Mouse (Mus musculus): ENCODE measurements around the gene Apol8. TPM values are rescaled to one million over a fixed set of nuclear protein-coding genes. Genes with fewer than 3 reads are reported as not detected.
"Not testable (repeated sequence)": the region's sequence is repeated elsewhere in the genome, so short reads cannot be mapped to it uniquely, and the experiment has no call there.

The Apol8 gene
- polyA plus RNA-seq, 1 experiment from 2014 or later: 9.8 TPM

GRCm38 (mm10) chr15:77705306-77705705, 51.5 kb downstream of the Apol8 start:
- WGBS (ENCODE audit: insufficient replicate concordance): 85% methylated on average over 3 of the region's 3 CpGs
- H3K9me3 ChIP-seq (ENCODE audit: low read length): not testable (repeated sequence)

GRCm38 (mm10) chr15:77698656-77699055, 58.1 kb downstream of the Apol8 start, which contains the start of gene Apol7e:
Gene Apol7e, plus strand, starts transcription at chr15:77698857.
- not testable (repeated sequence) for H3K4me1 ChIP-seq (ENCODE audit: insufficient read depth); H3K4me2 ChIP-seq (ENCODE audit: low read depth, low read length); H3K9me3 ChIP-seq (ENCODE audit: low read length); H3K9ac ChIP-seq (replicated peaks); H3K36me3 ChIP-seq (replicated peaks; ENCODE audit: insufficient read depth, low read length); ATAC-seq; H3K27ac ChIP-seq (ENCODE audit: low read depth); H3K4me3 ChIP-seq (ENCODE audit: low read depth, low read length); H3K27me3 ChIP-seq (ENCODE audit: insufficient read depth, low read length); DNase-seq
- 48% methylated on average over 4 of the region's 4 CpGs for WGBS (ENCODE audit: insufficient replicate concordance)

More at GRCm38 (mm10) chr15:77705306-77705705, 51.5 kb downstream of the Apol8 start:
- H3K4me2 ChIP-seq (ENCODE audit: low read depth, low read length); H3K9ac ChIP-seq (replicated peaks); DNase-seq; H3K4me1 ChIP-seq (ENCODE audit: insufficient read depth); H3K27ac ChIP-seq (ENCODE audit: low read depth); H3K4me3 ChIP-seq (ENCODE audit: low read depth, low read length); H3K27me3 ChIP-seq (ENCODE audit: insufficient read depth, low read length); ATAC-seq; H3K36me3 ChIP-seq (replicated peaks; ENCODE audit: insufficient read depth, low read length): not testable (repeated sequence)

Other genes with a start within 250 kb of the Apol8 start
- not detected in 2 replicates for gene Apol11a, start 248.7 kb downstream of the Apol8 start, polyA plus RNA-seq (2015; fragmentation: Nextera tagmentation; extraction: Ambion mirVana)
- gene Apol7c, start 223.7 kb downstream of the Apol8 start, polyA plus RNA-seq (2015; fragmentation: Nextera tagmentation; extraction: Ambion mirVana): not detected in 2 replicates
- not detected in 2 replicates for gene 1700025B11Rik, start 195.1 kb downstream of the Apol8 start, polyA plus RNA-seq (2015; fragmentation: Nextera tagmentation; extraction: Ambion mirVana)
- not detected in 2 replicates for gene Apol10b, start 160.9 kb downstream of the Apol8 start, polyA plus RNA-seq (2015; fragmentation: Nextera tagmentation; extraction: Ambion mirVana)
- not detected in 2 replicates for gene Gm36245, start 157.7 kb downstream of the Apol8 start, polyA plus RNA-seq (2015; fragmentation: Nextera tagmentation; extraction: Ambion mirVana)
- gene Apol11b, start 113.7 kb downstream of the Apol8 start, polyA plus RNA-seq (2015; fragmentation: Nextera tagmentation; extraction: Ambion mirVana): 2.3 and 2.7 TPM in 2 replicates
- gene Apol7e, start 58.1 kb downstream of the Apol8 start, polyA plus RNA-seq (2015; fragmentation: Nextera tagmentation; extraction: Ambion mirVana): 0.12 TPM in 2 replicates
- 0.51 and 0.78 TPM in 2 replicates for gene Apol9b, start 28.0 kb downstream of the Apol8 start, polyA plus RNA-seq (2015; fragmentation: Nextera tagmentation; extraction: Ambion mirVana)
- 17.7 and 22.4 TPM in 2 replicates for gene Myh9, start 85.2 kb upstream of the Apol8 start, polyA plus RNA-seq (2015; fragmentation: Nextera tagmentation; extraction: Ambion mirVana)
- 258 and 261 TPM in 2 replicates for gene Txn2, start 172.0 kb upstream of the Apol8 start, polyA plus RNA-seq (2015; fragmentation: Nextera tagmentation; extraction: Ambion mirVana)
- gene Foxred2, start 199.7 kb upstream of the Apol8 start, polyA plus RNA-seq (2015; fragmentation: Nextera tagmentation; extraction: Ambion mirVana): 0.56 and 0.71 TPM in 2 replicates
- gene Eif3d, start 213.8 kb upstream of the Apol8 start, polyA plus RNA-seq (2015; fragmentation: Nextera tagmentation; extraction: Ambion mirVana): 61.2 and 68.4 TPM in 2 replicates

All from liver, postnatal 0 days (tissue).